Mouse (Mus musculus): Measurements from ENCODE around the gene Med27. TPM values are rescaled to one million over a fixed set of nuclear protein-coding genes. Genes with fewer than 3 reads are reported as not detected.
"Not testable (repeated sequence)": the region's sequence is repeated elsewhere in the genome, so short reads cannot be mapped to it uniquely, and the experiment has no call there.

Gene Med27
- total RNA-seq, 1 experiment from 2014 or later, result 25.2 TPM

DNA sequence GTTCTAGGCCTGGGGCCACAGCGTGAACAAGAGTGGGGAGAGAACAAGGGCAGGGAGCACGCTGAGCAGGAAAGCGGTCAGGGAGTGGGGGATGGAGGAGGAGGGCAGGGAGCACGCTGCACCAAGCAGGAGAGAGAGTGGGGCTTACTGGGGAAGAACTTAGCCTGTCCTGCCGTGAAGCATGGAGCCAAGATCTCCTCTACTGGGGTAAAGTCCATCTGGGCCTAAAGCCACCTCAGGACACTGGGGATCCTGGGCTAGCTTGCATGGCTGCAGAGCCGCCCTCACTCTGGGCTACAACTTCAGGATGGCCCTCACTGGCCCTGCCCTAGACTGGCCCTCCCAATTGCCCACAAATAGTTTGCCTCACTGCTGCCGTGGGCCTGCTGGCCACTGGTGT lies 174.9 kb downstream of the Med27 start:
- no peak for ATAC-seq (replicated peaks in 1 of 2; ENCODE audit: insufficient read depth in 1 of 2, low FRiP score in 2 of 2, low TSS enrichment in 1 of 2, low read depth in 1 of 2, poor library complexity in 2 of 2, severe bottlenecking in 2 of 2)

DNA sequence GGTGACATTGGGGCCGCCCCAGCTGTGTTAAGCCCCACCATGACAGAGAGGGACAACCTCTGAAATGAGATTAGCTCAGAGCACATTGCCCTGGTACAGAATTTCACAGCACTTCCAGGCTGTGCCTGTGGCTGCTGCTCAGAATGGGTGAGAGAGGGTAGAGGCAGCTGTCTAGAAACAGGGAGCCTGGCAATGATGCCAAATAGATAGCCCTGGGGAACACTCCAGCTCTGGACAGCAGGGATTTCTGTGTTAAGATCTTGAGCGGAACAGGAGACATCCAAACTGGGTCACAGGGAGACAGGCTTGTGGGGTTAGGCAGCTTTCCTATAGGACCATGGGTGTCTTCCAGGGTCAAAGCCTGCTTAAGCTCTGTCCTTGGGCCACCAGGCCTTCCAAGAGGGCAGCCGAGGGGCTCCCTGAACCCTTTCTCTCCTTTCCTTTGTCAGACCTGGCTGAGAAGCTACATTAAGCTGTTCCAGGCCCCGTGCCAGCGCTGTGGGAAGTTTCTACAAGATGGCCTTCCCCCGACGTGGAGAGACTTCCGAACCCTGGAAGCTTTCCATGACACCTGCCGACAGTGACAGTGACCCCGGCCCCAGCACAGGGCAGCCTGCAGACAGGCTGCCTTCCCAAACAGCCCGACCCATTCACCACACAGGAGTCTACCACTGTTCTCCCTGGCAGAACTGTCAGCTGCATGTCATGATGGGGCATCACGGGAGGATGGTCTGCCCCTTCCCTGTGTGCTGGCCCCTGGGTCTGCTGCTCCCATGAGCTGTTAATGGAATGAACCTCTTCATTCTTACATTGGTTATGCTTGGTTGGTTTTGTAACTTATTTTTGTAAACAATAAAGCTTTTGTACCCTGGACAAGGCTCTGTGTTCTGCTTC lies 177.5 kb downstream of the Med27 start:
- ATAC-seq (replicated peaks in 1 of 2; ENCODE audit: insufficient read depth in 1 of 2, low FRiP score in 2 of 2, low TSS enrichment in 1 of 2, low read depth in 1 of 2, poor library complexity in 2 of 2, severe bottlenecking in 2 of 2), result no peak

DNA sequence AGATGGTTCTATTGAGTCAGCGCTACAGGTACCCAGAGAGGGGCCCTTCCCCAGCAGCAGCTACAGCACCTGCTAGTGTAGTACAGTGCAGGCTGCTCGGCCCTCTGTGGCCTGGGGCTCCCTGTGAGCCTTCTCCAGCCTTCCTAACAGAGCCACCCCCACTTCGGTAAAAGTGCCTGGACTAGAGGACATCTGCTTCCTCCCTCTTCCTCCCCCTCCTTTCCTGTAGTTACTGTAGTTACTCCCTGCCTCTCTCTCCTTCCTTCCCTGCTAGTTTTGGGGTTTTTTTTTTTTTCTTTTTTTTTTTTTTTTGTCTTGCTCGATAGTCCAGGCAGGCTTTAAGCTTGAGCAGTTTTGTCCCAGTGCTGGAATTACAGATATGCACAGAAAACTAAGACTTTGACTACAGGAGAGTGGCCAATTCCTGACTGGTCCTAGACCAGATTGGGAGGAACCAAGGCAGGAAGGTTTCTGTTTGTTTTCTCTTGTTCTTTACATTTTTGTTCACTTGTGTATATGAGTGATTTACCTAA lies 178.7 kb downstream of the Med27 start:
- ATAC-seq (replicated peaks in 1 of 2; ENCODE audit: insufficient read depth in 1 of 2, low FRiP score in 2 of 2, low TSS enrichment in 1 of 2, low read depth in 1 of 2, poor library complexity in 2 of 2, severe bottlenecking in 2 of 2), result 0 out of 4 replicates have a peak, but pooled peaks of 1 of the 2 experiments have one; percentile 14

DNA sequence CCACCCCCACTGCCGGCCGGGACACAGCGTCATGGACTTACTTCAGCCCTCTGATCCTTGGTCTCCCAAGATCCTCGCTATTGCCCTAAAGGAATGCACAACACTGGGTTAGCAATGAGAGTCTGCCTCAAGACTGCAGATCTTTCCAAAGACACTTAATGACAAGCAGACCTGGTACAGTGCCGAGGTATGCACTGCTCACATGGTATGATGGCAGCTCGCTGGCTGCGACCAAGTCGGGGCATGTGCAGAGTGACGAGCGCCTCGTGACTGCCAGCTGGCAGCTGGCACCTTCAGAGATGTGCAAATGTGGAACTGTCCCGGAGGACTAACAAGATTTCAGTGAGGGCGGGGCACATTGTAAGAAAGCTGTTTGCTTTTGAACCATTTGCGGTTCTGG lies 179.6 kb downstream of the Med27 start:
- no peak for ATAC-seq (replicated peaks in 1 of 2; ENCODE audit: insufficient read depth in 1 of 2, low FRiP score in 2 of 2, low TSS enrichment in 1 of 2, low read depth in 1 of 2, poor library complexity in 2 of 2, severe bottlenecking in 2 of 2)

DNA sequence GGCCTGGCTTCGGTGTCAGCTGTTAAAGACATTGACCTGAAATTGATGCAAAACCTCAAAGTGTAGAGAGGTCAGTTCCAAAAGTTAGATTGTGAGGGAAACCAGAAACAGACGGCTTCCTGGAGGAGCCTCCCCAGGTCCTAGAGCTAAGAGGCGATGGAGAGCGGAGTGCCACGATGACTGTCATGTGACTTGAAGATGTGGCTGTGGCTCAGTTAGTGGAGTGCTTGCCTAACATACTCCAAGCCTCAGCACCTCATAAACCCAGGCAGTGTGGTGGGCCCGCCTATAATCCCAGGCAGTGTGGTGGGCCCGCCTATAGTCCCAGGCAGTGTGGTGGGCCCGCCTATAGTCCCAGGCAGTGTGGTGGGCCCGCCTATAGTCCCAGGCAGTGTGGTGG lies 180.9 kb downstream of the Med27 start:
- ATAC-seq (replicated peaks in 1 of 2; ENCODE audit: insufficient read depth in 1 of 2, low FRiP score in 2 of 2, low TSS enrichment in 1 of 2, low read depth in 1 of 2, poor library complexity in 2 of 2, severe bottlenecking in 2 of 2), result not testable (repeated sequence)

DNA sequence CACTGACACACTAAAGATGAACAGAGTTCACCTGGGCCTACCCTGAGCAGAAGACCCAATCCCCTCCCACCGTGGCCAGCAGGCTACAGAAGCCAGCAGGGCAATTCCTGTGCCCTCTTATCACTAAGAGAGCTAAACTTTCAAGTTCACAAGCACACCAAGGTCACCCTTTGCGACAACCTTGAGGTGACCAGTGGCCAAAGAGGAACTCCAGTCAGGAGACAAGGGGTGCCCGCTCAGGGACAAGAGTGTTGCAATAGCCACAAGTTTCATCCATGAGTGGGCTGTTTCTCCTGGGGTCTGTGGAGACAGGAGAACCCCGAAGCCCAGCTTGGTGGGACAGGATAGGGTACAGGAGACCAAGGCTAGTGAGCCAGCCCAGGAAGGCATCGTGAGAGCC lies 182.2 kb downstream of the Med27 start:
- no peak for ATAC-seq (replicated peaks in 1 of 2; ENCODE audit: insufficient read depth in 1 of 2, low FRiP score in 2 of 2, low TSS enrichment in 1 of 2, low read depth in 1 of 2, poor library complexity in 2 of 2, severe bottlenecking in 2 of 2)

DNA sequence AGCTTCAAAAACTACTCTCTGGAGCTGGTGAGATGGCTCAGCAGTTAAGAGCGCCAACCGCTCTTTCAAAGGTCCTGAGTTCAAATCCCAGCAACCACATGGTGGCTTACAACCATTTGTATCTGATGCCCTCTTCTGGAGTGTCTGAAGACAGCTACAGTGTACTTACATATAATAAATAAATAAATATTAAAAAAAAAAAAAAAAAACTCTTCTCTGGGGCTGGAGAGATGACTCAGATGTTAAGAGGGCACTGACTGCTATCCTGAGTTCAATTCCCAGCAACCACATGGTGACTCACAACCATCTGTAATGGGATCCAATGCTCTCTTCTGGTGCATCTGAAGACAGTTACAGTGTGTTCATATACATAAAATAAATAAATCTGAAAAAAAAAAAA lies 183.2 kb downstream of the Med27 start:
- not testable (repeated sequence) for ATAC-seq (replicated peaks in 1 of 2; ENCODE audit: insufficient read depth in 1 of 2, low FRiP score in 2 of 2, low TSS enrichment in 1 of 2, low read depth in 1 of 2, poor library complexity in 2 of 2, severe bottlenecking in 2 of 2)

DNA sequence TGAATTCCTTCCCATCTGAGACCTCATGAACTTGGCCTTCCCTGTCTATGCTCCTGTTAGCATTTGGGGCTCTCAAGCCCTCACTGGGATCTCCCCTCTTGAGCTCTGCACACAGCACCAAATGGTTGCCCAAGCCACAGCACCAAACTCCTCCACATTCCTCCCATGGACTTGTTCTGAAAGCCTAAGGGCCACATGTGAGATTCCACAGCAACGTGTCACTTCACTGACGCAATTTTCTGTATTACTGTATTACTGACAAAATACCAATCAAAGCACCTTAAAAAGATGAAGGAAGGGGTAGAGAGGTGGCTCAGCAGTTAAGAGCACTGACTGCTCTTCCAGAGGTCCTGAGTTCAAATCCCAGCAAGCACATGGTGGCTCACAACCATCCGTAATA lies 185.6 kb downstream of the Med27 start:
- no peak for ATAC-seq (replicated peaks in 1 of 2; ENCODE audit: insufficient read depth in 1 of 2, low FRiP score in 2 of 2, low TSS enrichment in 1 of 2, low read depth in 1 of 2, poor library complexity in 2 of 2, severe bottlenecking in 2 of 2)

DNA sequence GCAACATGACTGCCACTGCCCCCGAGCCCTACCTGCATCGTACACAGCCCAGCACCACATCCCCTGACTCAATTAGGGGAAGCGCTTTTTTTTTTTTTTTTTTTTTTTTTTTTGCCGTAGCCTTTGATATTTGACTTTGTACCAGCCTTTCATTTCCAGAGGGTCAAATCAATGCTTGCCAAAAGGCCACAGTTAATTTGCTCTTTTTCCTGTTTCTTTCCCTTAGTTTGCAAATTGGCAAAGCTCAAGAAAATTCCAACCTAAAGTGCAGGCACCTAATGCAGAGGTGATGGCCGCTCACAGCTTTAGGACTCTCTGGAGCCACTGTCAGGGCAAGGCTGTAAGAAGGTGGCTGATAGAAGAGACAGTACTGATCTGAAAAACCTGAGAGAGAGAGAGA lies 186.3 kb downstream of the Med27 start:
- no peak for ATAC-seq (replicated peaks in 1 of 2; ENCODE audit: insufficient read depth in 1 of 2, low FRiP score in 2 of 2, low TSS enrichment in 1 of 2, low read depth in 1 of 2, poor library complexity in 2 of 2, severe bottlenecking in 2 of 2)

DNA sequence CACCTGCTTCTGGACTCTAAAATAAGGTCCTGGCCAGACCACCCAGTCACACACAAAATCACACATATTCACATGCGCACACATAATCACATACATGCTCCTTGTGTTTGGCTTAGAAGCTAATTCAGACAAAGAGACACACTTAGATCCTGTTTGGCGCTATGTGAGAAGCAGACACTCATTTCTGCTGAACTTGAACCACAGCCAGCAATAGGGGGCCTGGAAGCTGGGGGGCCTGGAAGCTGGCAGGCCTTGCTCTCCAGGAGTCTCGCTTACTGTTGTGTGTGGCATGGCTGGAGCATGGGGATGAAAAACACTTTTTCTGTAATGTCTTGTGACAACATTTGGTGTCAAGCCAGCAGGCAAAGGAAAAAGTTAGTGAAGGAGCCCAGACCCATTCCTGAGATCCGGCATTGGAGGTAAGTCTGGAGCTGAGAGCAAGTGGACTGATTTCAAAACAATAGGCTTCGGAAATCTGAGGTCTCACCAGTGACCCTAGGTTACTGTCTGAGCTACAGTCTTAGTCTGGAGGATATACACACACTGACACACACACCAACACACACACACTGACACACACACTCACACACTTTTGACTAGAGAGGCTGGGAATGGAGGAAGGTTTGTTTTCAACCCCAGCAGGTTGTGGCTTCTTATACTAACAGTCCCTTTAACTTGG lies 189.1 kb downstream of the Med27 start:
- no peak for ATAC-seq (replicated peaks in 1 of 2; ENCODE audit: insufficient read depth in 1 of 2, low FRiP score in 2 of 2, low TSS enrichment in 1 of 2, low read depth in 1 of 2, poor library complexity in 2 of 2, severe bottlenecking in 2 of 2)

DNA sequence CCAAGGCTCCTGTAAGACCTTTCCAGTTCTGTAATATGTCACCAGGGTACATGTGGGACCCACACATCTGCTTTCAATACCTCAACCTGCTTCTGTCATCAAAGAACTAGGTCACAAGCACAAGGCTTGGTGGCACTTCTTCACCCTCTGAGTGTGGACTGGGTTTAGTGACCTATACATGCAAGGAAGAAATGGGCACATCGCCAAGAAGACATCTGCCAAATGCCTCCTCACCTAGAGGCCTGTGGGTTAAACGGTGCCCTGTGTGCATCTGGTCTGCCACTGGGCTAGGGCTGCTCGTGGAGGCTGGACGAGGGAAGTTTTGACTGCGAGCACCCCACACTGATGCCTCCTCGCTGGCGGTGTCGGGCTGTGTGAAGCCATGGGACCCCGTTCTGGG lies 189.9 kb downstream of the Med27 start:
- ATAC-seq (replicated peaks in 1 of 2; ENCODE audit: insufficient read depth in 1 of 2, low FRiP score in 2 of 2, low TSS enrichment in 1 of 2, low read depth in 1 of 2, poor library complexity in 2 of 2, severe bottlenecking in 2 of 2), result no peak

DNA sequence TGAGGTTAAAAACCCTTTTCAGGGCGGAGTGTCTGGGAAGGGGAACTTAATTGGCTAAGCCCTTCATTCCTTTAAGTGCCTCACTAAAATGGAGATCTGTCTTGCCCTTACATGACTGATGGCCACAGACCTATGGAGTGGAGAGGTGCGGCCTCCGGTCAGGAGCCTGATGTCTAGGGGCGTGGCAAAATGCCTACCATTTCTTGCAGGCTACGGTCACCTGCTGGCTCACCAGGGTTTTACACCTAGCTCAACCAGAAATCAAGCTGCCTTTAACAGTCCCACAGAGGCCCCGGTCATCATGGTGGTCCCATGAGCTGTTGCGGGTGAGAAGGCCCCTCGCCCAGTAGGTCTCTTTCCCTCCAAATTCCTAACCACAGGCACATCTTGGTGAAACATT lies 190.7 kb downstream of the Med27 start:
- no peak for ATAC-seq (replicated peaks in 1 of 2; ENCODE audit: insufficient read depth in 1 of 2, low FRiP score in 2 of 2, low TSS enrichment in 1 of 2, low read depth in 1 of 2, poor library complexity in 2 of 2, severe bottlenecking in 2 of 2)

DNA sequence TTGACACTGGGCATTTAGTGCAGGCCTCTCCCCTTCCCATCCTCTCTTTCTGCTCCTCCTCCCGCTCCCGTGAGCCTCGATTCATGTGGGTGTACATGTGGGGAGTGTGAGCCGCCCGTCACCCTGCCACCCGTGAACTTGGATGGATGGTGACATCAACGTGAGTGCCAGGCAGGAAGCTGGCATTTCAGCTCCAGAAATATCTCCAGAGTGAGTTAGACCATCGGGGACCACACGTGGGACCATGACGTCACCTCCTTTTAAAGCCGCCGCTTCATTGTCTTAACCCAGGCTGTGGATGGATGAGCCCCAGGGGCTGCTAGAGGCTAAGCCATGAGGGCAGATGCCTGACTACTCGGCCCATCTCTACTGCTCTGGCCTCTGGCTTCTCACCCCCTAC lies 195.4 kb downstream of the Med27 start:
- ATAC-seq (replicated peaks in 1 of 2; ENCODE audit: insufficient read depth in 1 of 2, low FRiP score in 2 of 2, low TSS enrichment in 1 of 2, low read depth in 1 of 2, poor library complexity in 2 of 2, severe bottlenecking in 2 of 2), result no peak

DNA sequence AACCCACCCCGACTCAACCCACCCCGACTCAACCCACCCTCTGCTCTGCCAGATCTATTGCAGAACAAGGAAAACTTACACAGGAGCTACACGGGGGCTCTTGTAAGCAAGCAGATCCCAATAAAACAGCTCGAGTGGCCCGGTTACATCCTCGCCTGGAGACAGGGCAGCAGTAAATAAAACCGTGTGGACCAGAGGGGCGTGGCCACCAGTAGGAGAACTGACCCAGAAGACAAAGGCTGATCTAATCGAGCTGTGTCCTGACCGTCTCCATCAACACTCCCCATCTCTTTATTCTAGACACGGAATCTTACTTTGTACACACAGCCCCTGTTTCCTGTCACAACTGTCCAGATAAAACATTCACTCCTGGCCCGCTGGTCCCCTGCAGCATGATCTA lies 200.0 kb downstream of the Med27 start:
- no peak for ATAC-seq (replicated peaks in 1 of 2; ENCODE audit: insufficient read depth in 1 of 2, low FRiP score in 2 of 2, low TSS enrichment in 1 of 2, low read depth in 1 of 2, poor library complexity in 2 of 2, severe bottlenecking in 2 of 2)

DNA sequence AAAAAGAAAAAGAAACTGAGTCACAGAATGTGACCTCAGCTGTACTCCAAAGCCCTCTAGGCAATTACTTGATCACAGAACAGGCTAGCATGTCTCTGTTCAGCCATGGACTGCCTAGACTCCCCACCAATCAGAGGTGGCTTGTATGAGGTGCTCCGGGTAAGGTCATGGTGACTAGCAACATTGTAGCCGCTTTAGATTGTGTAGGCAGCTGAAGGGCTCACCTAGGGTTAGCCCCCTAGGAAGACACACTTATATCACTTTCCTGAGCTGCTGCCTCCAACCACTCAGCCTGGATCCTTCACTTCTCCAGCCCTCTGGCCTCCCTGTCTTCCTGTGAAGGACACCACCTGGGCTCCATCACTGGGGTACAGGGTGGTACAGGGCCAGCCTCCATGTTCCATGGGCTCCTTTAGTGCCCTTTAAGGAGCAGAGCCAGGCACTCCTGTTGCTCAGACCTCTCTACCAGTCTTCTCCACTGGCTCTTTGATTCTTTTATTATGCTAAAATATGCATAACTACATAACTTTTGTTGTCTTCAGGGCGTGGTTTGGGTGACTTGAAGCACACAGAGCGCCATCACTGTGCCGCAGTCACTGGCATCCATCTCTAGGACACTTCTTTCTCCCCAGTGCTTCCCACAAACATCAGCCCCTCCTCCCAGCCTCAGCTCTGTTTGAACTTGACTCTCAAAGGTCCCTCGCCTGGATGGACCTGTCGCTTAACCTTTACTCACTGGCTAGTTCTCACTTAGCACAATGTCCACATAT lies 205.4 kb downstream of the Med27 start:
- no peak for ATAC-seq (replicated peaks in 1 of 2; ENCODE audit: insufficient read depth in 1 of 2, low FRiP score in 2 of 2, low TSS enrichment in 1 of 2, low read depth in 1 of 2, poor library complexity in 2 of 2, severe bottlenecking in 2 of 2)

DNA sequence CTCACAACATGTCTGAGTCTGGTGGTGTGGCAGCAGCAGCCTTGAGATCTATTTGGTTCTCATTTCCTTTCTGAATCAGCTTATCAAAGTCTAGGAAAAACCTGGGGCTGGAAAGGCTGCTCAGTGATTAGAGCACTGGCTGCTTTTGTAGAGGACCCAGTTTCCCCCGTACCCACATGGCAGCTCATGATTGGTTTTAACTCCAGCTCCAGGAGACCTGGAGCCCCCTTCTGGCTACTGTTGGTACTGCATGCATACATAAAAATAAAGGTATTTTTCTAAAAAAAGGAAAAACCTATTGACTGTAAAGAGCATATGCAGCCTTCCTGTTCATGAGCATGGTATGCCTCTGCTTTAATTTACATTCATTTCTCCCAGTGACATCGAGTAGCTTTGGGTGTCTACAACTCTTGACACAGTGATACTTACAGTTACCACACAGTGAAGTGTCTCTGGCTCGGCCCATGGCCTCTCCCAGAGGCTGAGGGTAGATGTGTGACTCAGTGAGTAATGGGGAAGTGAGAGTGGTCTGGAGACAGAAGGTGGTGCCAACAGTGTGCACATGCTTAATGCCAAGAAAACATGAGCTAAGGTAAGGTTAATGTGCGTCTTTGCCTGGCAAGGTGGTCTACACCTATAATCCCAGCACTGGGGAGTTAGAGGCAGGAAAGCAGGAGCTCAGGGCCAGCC lies 207.5 kb downstream of the Med27 start:
- no peak; a peak in 1 of 4 replicates for ATAC-seq (replicated peaks in 1 of 2; ENCODE audit: insufficient read depth in 1 of 2, low FRiP score in 2 of 2, low TSS enrichment in 1 of 2, low read depth in 1 of 2, poor library complexity in 2 of 2, severe bottlenecking in 2 of 2)

DNA sequence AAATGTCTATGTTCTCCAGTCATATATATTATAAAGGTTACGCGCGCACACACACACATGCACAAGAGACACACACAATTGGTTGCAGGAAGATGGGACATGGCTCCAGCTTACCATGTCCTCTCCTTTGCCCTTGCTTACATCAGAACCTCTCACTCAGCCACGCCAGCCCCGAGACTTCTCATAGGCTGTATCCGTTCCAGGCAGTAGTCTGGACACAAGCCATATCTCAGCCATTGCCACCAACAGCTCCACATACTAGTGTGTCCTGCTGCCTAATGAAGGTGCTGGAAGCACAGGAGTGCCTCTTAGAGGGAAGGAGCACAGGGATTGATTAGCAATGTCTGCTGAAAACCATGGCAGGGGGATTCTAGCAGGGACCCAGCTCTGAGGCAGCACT lies 211.9 kb downstream of the Med27 start:
- no peak for ATAC-seq (replicated peaks in 1 of 2; ENCODE audit: insufficient read depth in 1 of 2, low FRiP score in 2 of 2, low TSS enrichment in 1 of 2, low read depth in 1 of 2, poor library complexity in 2 of 2, severe bottlenecking in 2 of 2)

Data from hematopoietic stem cell, adult 5-6 weeks (primary cell).